Mouse (Mus musculus) c-Kit-positive CD71-positive TER-119-negative erythroid progenitor cells, embryonic 14.5 days (primary cell): ENCODE measurements around the gene Bcar3.

ENCODE experiments used
- DNase-seq: peaks from one replicate; pipeline ENCODE4 v3.0.0-alpha.2; 2013; ENCODE audit warnings: low read depth

Gene Bcar3

DNA sequence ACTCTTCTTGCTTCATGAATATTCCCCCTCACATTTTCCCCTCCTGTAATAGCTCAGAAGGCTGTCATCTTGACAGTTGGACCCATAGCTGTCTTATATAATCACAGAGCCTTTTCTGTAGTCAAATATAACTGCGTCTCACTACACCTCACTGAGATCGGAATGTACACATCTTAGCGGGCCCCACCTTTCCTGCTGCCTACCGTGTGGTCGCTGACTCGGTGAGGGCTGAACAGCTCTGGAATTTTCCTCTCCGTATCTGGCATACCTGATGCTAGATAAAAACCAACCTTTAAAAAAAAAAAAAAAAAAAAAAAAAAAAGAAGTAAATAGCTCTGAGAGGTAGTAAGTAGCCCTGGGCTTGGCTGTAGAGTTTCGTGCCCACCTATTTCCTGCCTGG is 164.8 kb downstream of the Bcar3 start:
- no peak for DNase-seq

DNA sequence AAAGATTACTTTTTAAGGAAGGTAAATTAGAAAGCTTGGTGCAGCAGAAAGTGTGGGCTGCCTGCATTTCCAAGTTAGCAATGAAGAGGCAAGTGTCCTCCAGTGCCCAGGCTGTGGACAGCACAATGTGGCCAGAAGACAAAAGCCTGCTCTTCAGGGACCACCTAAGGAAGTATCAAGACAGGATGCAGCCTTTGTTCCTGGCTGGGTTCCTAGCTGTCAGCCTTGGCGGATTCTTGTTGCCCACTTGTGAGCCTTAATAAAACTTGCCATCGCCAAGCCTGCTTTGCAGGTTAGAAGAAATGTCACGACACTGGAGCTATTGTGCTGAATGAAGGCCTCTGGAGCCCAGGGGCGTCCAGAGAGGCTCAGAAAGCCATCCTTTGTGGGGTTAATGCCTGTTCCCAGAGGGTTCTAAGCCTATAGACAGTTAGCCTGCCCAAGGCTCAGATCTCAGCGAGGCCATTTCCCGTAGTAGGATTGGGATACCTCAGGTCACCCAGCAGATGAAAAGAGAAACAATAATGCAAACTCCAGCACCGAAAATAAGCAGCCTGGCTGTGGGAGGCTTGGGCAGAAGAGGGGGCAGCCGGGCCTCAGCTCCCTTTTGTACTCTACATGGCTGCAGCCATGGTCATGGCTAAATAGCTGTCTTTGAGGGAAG is 167.0 kb downstream of the Bcar3 start:
- no peak for DNase-seq

DNA sequence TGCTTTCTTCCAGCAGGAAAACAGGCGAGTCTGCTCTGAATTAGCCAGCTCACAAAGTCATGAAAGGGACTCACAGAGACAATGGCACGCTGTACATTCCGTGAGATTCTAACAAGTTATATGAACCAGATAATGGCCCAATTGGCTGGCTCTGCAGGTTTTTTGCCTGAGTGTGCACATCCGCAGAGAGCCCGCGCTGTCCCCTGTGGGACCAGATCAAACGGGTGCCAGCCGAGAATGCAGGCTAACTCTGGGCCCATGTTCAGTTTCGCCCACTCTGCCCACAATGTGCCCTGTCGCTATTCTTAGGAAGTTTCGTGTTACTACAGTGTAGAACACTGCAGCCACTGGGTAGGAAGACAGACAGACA is 167.6 kb downstream of the Bcar3 start:
- DNase-seq: no peak

DNA sequence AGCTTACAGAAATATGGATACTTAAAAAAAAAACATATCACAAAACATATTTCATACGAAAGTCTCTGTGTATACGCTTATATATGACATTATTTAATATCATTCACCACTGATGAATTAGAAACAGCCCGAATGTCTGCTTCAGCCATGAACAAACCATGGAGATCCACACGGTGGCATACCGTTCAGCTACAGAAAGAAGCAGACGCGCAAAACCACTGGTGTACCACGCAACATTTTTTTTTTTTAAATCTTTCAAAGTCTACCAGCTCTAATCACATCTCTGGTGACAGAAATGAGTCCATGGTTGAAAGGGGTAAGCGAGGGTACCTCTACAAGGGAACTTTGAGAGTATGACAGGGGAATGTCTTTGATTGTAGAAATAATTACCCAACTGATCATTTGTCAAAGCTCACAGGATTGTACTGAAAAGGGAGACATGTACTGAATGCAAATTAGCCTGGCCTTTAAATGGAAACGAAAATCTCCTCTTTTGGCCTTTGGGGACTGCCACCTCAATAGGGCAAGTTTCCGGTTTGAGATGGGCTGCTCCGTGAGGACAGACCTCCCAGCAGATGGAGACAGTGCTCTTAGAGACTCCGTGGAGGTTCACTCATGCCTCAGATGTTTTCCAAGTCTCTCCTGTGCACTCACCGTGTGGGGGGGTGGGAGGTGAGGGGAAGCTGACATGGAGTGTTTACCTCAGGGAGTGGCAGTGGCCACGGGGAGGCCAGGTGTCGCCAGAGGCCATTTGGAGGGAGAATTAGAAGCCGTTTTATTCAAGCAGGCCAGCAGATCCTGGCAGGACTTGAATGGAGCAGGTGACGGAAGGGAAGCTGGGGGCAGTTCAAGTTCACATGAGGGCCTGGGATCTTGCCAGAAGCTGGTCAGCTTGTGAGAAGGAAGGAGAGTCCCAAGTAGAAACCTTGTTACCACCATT is 168.3 kb downstream of the Bcar3 start:
- DNase-seq: no peak

DNA sequence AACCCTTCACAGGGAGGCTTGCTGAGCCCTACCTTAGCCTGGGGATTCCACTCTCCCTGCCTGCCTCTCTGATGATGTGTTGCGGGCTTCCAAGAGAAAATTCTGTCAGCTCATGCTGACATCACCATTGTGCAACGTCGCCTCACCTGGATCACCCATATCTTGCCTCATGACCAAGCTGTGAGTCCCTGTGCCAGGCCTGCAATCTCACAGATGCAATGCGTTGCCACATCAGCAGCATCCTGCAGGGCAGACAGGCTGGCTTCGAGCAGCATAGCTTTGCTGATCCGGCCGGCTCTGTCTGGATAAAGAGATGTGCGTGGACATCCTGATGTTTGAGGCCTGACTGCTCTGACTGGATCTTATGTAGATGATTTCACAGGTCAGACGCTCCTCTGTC is 169.2 kb downstream of the Bcar3 start:
- no peak for DNase-seq

DNA sequence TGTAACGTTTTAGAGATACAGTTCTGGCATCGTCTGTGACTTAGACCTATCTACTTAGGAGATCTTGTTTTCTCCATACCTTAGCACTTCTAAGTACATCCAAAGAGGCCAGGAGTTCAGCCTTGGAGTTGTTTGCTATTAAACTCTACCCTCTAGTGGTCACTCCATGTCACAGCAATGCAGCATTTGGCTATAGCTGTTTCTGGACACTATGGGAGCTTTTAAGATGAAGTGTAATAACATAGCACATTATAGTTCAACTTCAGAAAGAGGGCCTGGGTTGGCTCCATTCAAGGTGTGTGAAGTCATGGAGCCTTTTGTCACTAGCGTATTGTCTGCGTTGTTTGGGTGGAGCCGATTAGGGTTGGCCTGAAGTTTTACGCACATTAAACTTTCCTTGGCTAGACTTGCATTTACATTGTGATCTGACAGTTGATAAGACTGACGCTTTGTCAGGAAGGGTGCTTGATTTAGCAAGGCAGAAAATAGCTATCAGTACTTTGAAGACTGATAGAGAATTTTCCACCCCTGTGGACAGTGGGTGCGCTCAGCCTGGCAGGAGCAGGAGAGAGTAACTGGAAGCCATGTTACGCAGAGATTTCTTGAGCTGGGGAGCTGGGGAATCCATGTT is 172.3 kb downstream of the Bcar3 start:
- DNase-seq: peak; percentile 38

DNA sequence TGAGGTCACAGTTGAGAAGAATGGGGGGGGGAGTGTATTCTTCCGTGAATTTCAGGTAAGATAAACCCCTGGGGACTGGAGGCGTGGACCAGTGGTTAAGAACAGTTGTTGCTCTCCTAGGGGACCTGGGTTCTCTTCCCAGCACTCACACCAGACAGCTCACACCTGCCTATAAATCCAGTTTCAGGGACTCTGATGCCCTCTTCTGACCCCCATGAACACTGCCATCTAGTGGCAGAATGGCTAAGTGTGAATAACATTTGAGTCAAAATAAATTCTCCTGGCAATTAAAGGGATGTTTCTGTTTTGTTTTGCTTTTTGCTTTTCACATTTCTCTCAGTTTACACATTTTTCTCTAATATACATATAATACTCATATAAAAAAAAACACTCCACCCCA is 174.0 kb downstream of the Bcar3 start:
- peak; percentile 35 for DNase-seq

DNA sequence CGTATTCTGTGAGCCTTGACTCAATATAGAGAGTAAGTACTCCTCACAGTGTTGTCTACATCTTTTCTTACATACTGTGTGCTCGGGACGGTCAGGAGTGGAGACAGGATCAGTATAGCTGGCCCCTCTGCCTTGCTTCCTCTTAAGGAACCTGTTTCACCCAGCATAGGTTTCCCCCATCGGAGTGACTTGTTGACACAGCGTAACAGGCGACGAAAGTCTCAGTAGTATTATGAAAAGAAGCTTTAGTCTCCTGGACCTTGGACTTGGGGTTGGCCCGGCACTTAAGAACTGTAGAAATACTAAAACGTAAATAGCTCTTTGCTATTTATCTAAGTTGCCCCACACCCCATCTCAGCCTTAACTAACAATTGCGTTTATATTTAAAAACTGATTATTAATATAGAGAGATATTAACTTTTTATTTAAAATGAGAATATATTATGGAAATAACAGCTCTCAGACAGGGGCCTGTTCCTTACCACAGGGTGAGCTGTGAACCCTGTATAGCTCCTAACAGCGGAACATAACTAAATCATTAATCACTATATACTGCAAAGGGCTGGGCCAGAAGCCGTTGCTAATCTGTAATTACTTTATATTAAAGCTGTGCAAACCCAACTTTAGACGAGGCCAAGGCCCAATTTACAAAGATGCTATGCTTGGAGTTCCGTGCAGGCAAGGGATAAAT is 176.5 kb downstream of the Bcar3 start:
- DNase-seq: no peak

DNA sequence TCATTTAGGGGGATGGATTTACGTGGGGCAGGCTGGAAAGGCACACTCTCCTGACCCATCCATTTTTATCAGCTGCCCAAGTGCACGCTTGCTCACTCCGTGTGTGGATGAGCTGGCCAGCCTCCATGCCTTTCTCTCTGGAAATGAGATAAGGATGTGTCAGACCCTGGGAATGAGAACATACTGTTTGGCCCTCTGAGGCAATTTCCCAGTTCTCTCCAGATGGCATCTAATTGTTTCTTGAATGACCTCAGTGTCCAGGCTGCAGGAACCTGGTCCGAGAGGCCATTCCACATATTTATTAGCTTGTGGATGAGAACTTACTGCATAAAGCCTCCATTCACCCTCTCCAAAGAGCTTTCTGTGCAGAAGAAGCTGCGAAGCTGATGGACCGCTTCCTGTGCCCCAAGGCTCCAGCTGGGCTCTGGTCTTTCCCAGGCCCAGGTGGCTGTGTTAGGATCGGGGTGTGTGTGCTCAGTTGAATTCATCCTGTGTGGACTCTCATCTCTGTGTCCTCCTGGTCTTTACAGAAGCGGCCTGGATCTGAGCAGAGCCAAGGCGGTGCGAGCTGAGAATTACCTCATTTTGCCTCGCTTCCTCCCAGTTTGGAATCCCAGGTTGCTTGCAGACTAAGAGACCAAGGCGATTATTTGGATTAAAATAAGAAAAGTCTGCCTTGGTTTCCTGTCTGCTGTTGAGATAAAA is 177.2 kb downstream of the Bcar3 start:
- DNase-seq: no peak

DNA sequence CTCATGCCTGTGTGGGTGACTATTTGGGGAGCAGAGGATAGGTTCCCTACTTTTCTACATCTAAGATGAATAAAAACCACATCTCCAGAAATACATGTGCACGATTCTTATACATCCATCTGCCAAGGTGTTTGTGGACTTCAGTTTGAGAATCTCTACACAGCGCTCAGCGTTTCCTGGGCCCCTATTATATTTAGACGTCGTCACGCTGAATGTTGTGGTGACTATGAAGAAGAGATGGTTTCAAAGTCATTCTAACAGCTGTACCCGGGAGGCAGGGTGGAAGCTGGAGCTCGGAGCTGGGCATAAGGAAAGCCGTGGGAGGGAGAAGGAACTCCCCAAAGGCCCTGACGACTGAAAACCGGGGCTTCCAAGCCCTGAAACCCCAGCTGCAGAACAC is 178.5 kb downstream of the Bcar3 start:
- no peak for DNase-seq

DNA sequence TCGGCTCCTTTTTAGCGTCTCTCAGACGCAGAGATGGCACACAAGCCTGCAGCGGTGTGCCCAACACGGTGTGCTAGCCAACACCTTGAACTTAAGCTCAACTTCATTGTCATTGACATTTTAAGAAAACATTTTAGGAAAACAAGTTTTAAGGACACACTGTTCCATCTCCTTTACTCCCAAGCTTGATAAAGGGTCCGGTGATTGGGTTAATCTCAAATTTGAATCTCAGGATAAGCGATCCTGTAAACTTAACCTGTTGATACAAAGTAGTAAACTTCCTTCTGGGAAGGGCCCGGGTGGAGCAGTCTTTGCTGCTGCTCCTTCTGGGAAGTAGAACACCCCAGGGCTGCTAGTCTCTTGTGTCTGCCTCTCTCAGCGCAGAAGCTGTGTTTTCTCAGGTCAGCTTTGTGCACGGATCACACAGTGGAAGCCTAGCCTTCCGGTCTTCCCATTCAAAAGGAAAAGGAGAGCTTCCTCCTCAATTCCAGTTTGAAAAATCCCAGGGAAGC is 179.6 kb downstream of the Bcar3 start:
- DNase-seq: no peak

DNA sequence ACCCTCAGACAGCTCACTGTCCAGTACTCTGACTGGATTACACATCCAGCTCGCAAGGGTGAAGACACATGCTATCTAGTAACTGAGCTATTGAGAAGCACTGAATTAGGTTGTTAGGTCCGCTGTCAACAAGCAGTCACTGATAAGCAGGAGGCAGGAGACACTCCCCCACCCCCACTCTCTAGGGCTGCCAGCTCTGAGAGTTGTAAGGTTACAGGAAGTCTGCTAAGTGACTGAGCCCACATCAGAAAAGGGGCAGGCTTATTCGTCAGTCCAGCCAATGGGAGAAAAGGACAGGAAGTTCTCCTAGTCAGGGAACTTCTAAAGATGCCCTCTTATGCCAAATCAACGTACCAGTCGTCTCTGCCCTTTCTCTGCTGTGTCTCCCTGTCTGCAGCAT is 180.1 kb downstream of the Bcar3 start:
- peak; percentile 34 for DNase-seq

DNA sequence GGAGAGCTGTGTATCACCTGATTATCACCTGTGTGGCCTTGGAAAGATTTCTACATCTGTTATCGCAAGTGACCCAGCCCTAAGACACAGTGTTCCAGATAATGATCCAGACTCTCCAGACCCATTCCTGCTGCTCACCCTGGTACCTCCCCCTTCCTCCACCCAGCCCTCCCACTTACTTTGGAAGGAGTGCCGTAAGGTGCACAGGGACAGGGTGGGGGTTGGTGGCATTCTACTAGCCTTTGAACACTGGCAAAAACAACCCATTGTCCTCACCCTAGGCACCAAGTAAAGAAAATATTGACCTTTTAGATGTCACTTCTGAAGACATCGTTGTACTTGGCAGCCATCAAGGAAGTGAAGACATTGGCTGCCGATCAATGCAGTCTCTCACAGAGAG is 180.9 kb downstream of the Bcar3 start:
- no peak for DNase-seq

DNA sequence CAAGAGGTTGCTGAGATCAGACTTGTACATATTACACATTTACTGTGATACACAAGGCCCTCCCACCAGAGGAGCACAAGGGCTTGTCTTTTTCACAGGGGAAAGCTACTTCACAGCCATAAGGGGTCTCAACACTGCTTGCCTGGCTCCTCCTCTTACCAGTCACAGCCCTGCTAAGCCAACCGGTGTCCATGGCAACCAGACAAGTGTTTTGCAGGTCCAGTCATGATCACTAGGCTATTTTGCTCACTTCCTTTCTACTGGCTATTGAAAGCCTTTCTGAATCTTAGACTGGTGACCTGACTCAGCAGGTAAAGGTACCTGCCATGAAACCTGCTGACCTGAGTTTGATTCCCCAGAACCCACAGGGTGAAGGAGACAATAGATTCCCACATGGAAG is 181.8 kb downstream of the Bcar3 start:
- DNase-seq: no peak

DNA sequence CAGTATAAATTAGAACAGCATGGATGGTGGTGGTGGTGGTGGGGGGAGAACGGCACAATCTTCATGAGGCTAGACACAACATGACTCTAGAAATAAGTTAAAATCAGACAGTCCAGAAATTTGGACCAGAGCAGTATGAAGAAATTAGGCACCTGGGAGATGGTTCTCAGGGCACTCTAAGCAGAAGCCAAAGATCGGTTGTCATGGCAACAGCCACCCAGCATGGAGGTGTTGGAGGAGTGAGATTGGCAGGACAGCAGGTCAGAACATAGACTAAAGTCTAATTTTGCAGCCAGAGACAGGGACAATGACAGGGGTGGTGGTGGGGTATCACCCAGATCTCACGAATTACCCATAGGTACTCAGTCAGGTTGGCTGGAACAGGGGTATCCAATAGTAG is 182.7 kb downstream of the Bcar3 start:
- no peak for DNase-seq

DNA sequence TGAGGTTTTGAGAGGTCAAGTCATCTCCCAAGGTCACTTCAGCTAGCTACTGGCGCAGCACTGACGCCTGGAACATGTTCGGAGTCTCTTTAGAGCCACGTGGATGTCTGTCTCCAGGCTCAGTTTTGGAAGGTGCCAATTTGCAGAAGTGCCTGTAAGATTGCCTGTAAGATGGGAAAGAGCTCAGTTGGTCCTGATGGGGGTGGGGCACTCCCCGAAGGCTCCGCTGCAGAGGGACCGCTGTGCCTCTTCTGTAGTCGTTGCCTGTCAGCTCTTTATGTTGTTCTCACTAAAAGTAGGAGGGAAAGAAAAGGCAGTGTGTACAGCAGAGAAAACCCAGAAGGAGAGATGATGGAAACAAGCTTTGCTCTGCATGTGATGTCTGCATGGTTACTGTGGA is 183.6 kb downstream of the Bcar3 start:
- DNase-seq: no peak

DNA sequence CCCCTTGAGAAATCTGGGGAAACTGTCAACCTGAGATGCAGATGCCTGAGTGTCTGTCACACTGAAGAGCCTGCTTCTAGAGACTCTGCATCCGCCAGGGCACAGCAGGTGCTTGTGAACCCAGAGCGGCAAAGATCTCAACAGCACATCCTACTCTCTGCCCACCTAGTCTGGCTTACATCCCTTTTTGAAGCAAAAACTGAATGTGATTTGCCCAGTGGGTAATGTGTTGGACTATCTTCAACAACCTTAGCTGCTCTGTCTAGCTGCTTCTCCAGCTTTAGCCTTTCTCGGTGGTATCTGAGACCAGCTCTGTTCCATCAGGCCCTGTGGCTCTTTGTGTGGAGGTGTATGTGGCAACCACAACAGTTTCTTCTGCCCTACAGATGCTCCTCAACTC is 184.8 kb downstream of the Bcar3 start:
- no peak for DNase-seq

DNA sequence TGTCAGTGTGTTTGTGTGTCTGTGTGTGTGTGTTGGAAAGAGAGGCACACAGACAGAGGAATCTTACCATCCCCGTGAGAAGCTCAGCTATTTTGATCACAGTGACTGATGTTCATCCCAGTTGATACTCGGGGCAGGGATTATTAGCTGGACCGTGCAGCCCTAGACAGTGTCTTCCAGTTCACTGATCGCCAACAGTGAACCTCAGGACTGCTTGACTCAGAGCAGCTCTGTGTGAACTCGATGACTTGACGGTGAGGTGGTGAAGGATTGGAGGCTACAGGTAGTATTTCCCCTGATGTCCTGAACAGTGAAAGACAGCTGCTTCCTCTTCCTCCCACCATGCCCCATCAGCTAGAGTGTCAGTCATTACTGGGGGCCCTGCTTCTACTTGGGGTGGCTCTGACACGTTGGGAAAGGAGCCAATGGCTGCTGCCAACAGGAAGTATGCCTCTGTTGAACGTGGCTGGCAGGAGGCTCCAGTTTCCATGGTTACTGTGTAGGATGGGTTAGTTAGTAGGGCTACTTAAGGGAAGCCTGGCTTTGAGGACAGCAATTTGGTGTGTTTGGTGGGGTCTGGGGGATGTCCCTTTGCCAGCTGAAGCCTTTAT is 186.2 kb downstream of the Bcar3 start:
- DNase-seq: no peak

DNA sequence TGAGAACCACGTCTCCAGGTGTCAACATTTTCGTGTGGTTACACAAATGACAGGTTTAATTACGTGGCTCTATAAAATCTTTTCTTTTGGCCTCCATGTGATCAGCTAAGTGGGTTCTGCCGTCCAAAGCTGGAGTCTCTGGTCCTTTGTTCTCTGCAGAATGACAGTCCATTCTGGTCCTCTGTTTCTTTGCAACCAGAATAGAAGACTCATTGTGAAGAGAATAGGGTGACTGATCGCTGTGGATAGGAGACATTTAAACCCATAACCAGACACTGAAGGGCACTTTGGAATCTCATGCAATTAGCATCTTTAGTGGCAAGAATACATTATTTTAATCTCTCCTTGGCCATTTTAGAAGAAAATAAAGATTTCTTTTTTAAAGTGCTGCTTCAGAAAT is 187.1 kb downstream of the Bcar3 start:
- no peak for DNase-seq

DNA sequence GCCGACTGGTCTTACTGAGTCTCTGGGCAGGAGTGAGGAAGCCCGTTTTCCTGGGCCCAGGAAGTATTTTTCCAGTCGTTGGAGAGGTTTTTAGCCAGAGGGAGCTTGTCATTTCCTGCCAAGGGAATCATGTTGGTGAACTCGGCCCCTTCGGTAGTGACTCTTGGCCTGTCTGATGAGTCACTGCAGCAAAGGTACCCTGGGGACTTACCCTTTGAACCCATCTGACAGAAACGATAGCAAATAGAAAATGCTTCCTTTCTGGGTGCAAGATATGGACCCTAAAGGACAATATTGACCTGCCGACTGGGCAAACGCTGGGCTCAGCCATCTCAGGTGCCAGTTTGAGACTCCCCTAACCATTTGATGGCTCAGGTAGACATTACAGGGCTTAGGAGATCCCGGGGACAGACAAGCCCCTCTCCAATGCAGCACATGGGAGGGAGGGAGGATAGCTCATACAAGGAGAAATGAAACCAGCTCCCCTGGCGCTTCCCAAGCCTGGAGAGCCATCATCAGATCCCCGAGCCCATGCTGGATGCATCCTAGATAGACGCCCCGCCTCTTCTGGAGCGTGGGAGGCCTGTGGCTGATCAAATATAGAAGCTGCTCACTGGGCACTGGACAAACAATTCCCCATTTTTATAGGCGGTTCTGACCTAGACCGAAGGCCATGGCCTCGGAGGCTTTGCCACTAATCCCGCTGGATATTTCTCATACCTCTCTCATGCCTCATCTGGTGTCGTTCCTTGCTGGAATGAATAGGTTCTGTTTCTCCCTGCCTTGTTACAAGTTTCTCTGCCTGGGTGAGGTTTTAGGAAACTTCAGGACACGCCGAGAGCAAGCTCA is 188.2 kb downstream of the Bcar3 start:
- no peak for DNase-seq
